Mouse (Mus musculus) R1 (cell line): ENCODE data around the gene Fam181a.

Experiments used
- DNase-seq: peaks from one replicate; pipeline ENCODE4 v3.0.0-alpha.2; 2018; ENCODE audit warnings: low read depth, low spot score

The Fam181a gene

GRCm38 (mm10) chr12:103356415-103356748 is 45.6 kb downstream of the Fam181a start:
- no peak for DNase-seq

GRCm38 (mm10) chr12:103358216-103358615 is 47.4 kb downstream of the Fam181a start:
- DNase-seq: no peak

GRCm38 (mm10) chr12:103358951-103359801 is 48.4 kb downstream of the Fam181a start:
- no peak for DNase-seq

- DNase-seq: no peak
These were observed 50.0 kb downstream of the Fam181a start for GRCm38 (mm10) chr12:103360812-103361211.

- DNase-seq: no peak
These were observed 50.9 kb downstream of the Fam181a start for GRCm38 (mm10) chr12:103361539-103362307.

GRCm38 (mm10) chr12:103362336-103362735 is 51.6 kb downstream of the Fam181a start:
- no peak for DNase-seq
